Mouse (Mus musculus) liver, postnatal 0 days (tissue): ENCODE data around the gene Otulin.

Experiments used
- CTCF ChIP-seq: sonication (generic); IDR thresholded peaks from 2 replicates; pipeline ENCODE4 v1.5.1; 2016; ENCODE audit warnings: antibody characterized with exemption, low read depth
- EP300 ChIP-seq: IDR thresholded peaks from 2 replicates; pipeline ENCODE4 v1.6.1; 2016; ENCODE audit warnings: antibody characterized with exemption, low read depth, mild to moderate bottlenecking

DNA sequence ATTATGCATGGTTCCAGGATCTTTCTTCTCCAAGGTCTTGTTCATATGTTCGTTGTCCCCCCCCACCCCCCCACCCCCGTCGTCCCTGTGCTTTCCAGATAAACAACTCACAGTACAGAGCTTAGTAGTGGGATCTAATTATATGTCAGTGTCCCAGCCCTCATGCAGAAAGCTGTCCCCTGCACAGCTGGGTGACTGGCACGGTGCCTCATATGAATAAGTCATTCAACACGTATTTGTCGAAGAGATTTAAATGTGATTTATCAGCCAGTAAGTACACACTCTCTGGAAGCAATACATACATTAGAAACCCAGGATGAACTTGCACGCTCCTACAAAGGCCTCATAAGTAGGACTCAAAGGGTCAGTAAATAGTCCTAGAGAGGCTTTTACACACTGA, 80.6 kb downstream of the Otulin start:
- TF ChIP-seq CTCF (no peak), EP300 (no peak)
